Mouse (Mus musculus): ENCODE data around the gene Anp32a. TPM values are rescaled to one million over a fixed set of nuclear protein-coding genes. Genes with fewer than 3 reads are reported as not detected.

Anp32a gene
- polyA plus RNA-seq, 1 experiment from 2014 or later: 165 TPM

- Histone ChIP-seq H3K4me2 (replicated peaks) (no peak overlapping the region), H3K9ac (no peak overlapping the region)
- ATAC-seq: no peak
Measured at GRCm38 (mm10) chr9:62400531-62401170, 59.6 kb downstream of the Anp32a start.

GRCm38 (mm10) chr9:62401589-62401988 is 60.5 kb downstream of the Anp32a start:
- Histone ChIP-seq H3K27me3 (replicated peaks) (no peaks in the 10 kb centered on the region), H3K9me3 (no peaks in the 10 kb centered on the region), H3K4me2 (replicated peaks) (no peak overlapping the region), H3K27ac (no peak overlapping the region), H3K4me1 (replicated peaks) (0 out of 2 replicates have a peak, but pooled peaks cover 3% of the 10 kb centered on the region), H3K36me3 (no peaks in the 10 kb centered on the region), H3K9ac (no peak overlapping the region), H3K4me3 (replicated peaks) (no peak overlapping the region)
- no peak for ATAC-seq
- 38% methylated on average over 1 of the region's 1 CpGs for WGBS

More at GRCm38 (mm10) chr9:62400531-62401170, 59.6 kb downstream of the Anp32a start:
- Histone ChIP-seq H3K27me3 (replicated peaks) (no peaks in the 10 kb centered on the region), H3K9me3 (no peaks in the 10 kb centered on the region), H3K27ac (no peak overlapping the region), H3K4me3 (replicated peaks) (no peak overlapping the region), H3K36me3 (no peaks in the 10 kb centered on the region), H3K4me1 (replicated peaks) (0 out of 2 replicates have a peak, but pooled peaks cover 3% of the 10 kb centered on the region)
- 28% methylated on average over 11 of the region's 11 CpGs for WGBS

- Histone ChIP-seq H3K27ac (no peak overlapping the region), H3K4me1 (replicated peaks) (no peaks in the 10 kb centered on the region), H3K27me3 (replicated peaks) (no peaks in the 10 kb centered on the region), H3K9me3 (peaks cover 3% of the 10 kb centered on the region; the same call in 1 of the 2 replicates), H3K9ac (no peak overlapping the region), H3K4me2 (replicated peaks) (no peak overlapping the region), H3K4me3 (replicated peaks) (no peak overlapping the region), H3K36me3 (no peaks in the 10 kb centered on the region)
- 56% methylated on average over 7 of the region's 7 CpGs for WGBS
- ATAC-seq: peak; percentile 85
Measured at GRCm38 (mm10) chr9:62406423-62407013, 65.4 kb downstream of the Anp32a start.

GRCm38 (mm10) chr9:62407357-62408146 is 66.5 kb downstream of the Anp32a start:
- 68% methylated on average over 5 of the region's 5 CpGs for WGBS
- no peak for ATAC-seq

GRCm38 (mm10) chr9:62418742-62419141 is 77.6 kb downstream of the Anp32a start:
- Histone ChIP-seq H3K27me3 (replicated peaks) (no peaks in the 10 kb centered on the region), H3K4me2 (replicated peaks) (no peak overlapping the region), H3K4me3 (replicated peaks) (no peak overlapping the region), H3K4me1 (replicated peaks) (peaks cover 23% of the 10 kb centered on the region), H3K9ac (no peak overlapping the region), H3K36me3 (no peaks in the 10 kb centered on the region), H3K27ac (no peak overlapping the region), H3K9me3 (no peaks in the 10 kb centered on the region)
- 53% methylated on average over 5 of the region's 5 CpGs for WGBS
- no peak for ATAC-seq

More at GRCm38 (mm10) chr9:62407357-62408146, 66.5 kb downstream of the Anp32a start:
- H3K27me3 ChIP-seq (replicated peaks): no peaks in the 10 kb centered on the region
- H3K36me3 ChIP-seq: no peaks in the 10 kb centered on the region
- no peak overlapping the region for H3K9ac ChIP-seq
- no peak overlapping the region for H3K27ac ChIP-seq
- H3K4me2 ChIP-seq (replicated peaks): no peak overlapping the region
- H3K4me1 ChIP-seq (replicated peaks): no peaks in the 10 kb centered on the region
- H3K4me3 ChIP-seq (replicated peaks): no peak overlapping the region
- peaks cover 3% of the 10 kb centered on the region; the same call in 1 of the 2 replicates for H3K9me3 ChIP-seq

- H3K27me3 ChIP-seq (replicated peaks): no peaks in the 10 kb centered on the region
- 65% methylated on average over 10 of the region's 10 CpGs for WGBS
- peak overlapping the region; percentile 34; the same call in 1 of the 2 replicates for H3K4me3 ChIP-seq (replicated peaks)
- peak overlapping the region; percentile 42; the same call in 1 of the 2 replicates for H3K9ac ChIP-seq
- ATAC-seq: peak; percentile 19; the same call in 1 of the 2 replicates
- H3K27ac ChIP-seq: no peak overlapping the region
- H3K4me2 ChIP-seq (replicated peaks): peak overlapping the region; percentile 69
- H3K36me3 ChIP-seq: no peaks in the 10 kb centered on the region
- H3K9me3 ChIP-seq: no peaks in the 10 kb centered on the region
- H3K4me1 ChIP-seq (replicated peaks): peaks cover 15% of the 10 kb centered on the region
Measured at GRCm38 (mm10) chr9:62420261-62420917, 79.3 kb downstream of the Anp32a start.

GRCm38 (mm10) chr9:62421027-62421426 is 79.9 kb downstream of the Anp32a start:
- ATAC-seq: peak; percentile 86
- no peaks in the 10 kb centered on the region for H3K27me3 ChIP-seq (replicated peaks)
- peak overlapping the region; percentile 34 for H3K4me3 ChIP-seq (replicated peaks)
- peaks cover 15% of the 10 kb centered on the region for H3K4me1 ChIP-seq (replicated peaks)
- 5% methylated on average over 13 of the region's 13 CpGs for WGBS
- peak overlapping the region; percentile 44 for H3K27ac ChIP-seq
- H3K9ac ChIP-seq: peak overlapping the region; percentile 42
- H3K36me3 ChIP-seq: no peaks in the 10 kb centered on the region
- H3K9me3 ChIP-seq: no peaks in the 10 kb centered on the region
- H3K4me2 ChIP-seq (replicated peaks): peak overlapping the region; percentile 69

GRCm38 (mm10) chr9:62421911-62422310 is 80.8 kb downstream of the Anp32a start:
- no peak overlapping the region for H3K4me2 ChIP-seq (replicated peaks)
- WGBS: 97% methylated on average over 6 of the region's 6 CpGs
- peaks cover 13% of the 10 kb centered on the region for H3K4me1 ChIP-seq (replicated peaks)
- H3K27ac ChIP-seq: no peak overlapping the region
- no peaks in the 10 kb centered on the region for H3K36me3 ChIP-seq
- ATAC-seq: no peak
- no peak overlapping the region for H3K4me3 ChIP-seq (replicated peaks)
- H3K9me3 ChIP-seq: no peaks in the 10 kb centered on the region
- H3K9ac ChIP-seq: no peak overlapping the region
- no peaks in the 10 kb centered on the region for H3K27me3 ChIP-seq (replicated peaks)

- no peak overlapping the region for H3K27ac ChIP-seq
- H3K4me2 ChIP-seq (replicated peaks): no peak overlapping the region
- H3K4me1 ChIP-seq (replicated peaks): peaks cover 14% of the 10 kb centered on the region
- no peaks in the 10 kb centered on the region for H3K9me3 ChIP-seq
- no peak overlapping the region for H3K9ac ChIP-seq
- H3K4me3 ChIP-seq (replicated peaks): no peak overlapping the region
- ATAC-seq: no peak
- H3K27me3 ChIP-seq (replicated peaks): no peaks in the 10 kb centered on the region
- WGBS: 74% methylated on average over 10 of the region's 10 CpGs
- H3K36me3 ChIP-seq: no peaks in the 10 kb centered on the region
Measured at GRCm38 (mm10) chr9:62422926-62423325, 81.8 kb downstream of the Anp32a start.

- no peaks in the 10 kb centered on the region for H3K27me3 ChIP-seq (replicated peaks)
- H3K27ac ChIP-seq: no peak overlapping the region
- 94% methylated on average over 10 of the region's 10 CpGs for WGBS
- H3K4me1 ChIP-seq (replicated peaks): peaks cover 14% of the 10 kb centered on the region
- no peak overlapping the region for H3K4me2 ChIP-seq (replicated peaks)
- no peak overlapping the region for H3K9ac ChIP-seq
- no peak overlapping the region for H3K4me3 ChIP-seq (replicated peaks)
- no peak for ATAC-seq
- H3K9me3 ChIP-seq: no peaks in the 10 kb centered on the region
- no peaks in the 10 kb centered on the region for H3K36me3 ChIP-seq
Measured at GRCm38 (mm10) chr9:62423871-62424270, 82.8 kb downstream of the Anp32a start.

GRCm38 (mm10) chr9:62425265-62425664 is 84.2 kb downstream of the Anp32a start:
- no peak overlapping the region for H3K27ac ChIP-seq
- no peaks in the 10 kb centered on the region for H3K9me3 ChIP-seq
- 45% methylated on average over 5 of the region's 5 CpGs for WGBS
- no peak overlapping the region for H3K4me2 ChIP-seq (replicated peaks)
- no peak overlapping the region for H3K9ac ChIP-seq
- no peak for ATAC-seq
- H3K36me3 ChIP-seq: no peaks in the 10 kb centered on the region
- no peak overlapping the region for H3K4me3 ChIP-seq (replicated peaks)
- H3K27me3 ChIP-seq (replicated peaks): no peaks in the 10 kb centered on the region
- H3K4me1 ChIP-seq (replicated peaks): peaks cover 14% of the 10 kb centered on the region

GRCm38 (mm10) chr9:62426021-62426420 is 84.9 kb downstream of the Anp32a start:
- H3K27ac ChIP-seq: no peak overlapping the region
- no peaks in the 10 kb centered on the region for H3K27me3 ChIP-seq (replicated peaks)
- H3K36me3 ChIP-seq: no peaks in the 10 kb centered on the region
- H3K4me1 ChIP-seq (replicated peaks): peaks cover 8% of the 10 kb centered on the region
- H3K4me2 ChIP-seq (replicated peaks): no peak overlapping the region
- H3K9me3 ChIP-seq: no peaks in the 10 kb centered on the region
- WGBS: 87% methylated on average over 19 of the region's 19 CpGs
- no peak overlapping the region for H3K4me3 ChIP-seq (replicated peaks)
- no peak overlapping the region for H3K9ac ChIP-seq
- no peak for ATAC-seq
